20 mouse cellular contexts compared by ENCODE assay signal in genomic region chr10:112884064-112884463, GRCm38 (mm10). TPM values are rescaled to one million over a fixed set of nuclear protein-coding genes. Genes with fewer than 3 reads are reported as not detected.
A peak's percentile ranks its signal among the peaks of the same experiment; 100 is the strongest.
DNase-seq lines count a peak whose midpoint lies in the region; ATAC-seq and TF ChIP-seq lines count a peak whose summit lies in the region.
"Had no signal": no experiment of that assay in that cellular context is flagged by ENCODE, and none has a peak within 500 bp of the region (broad histone marks: within the 10 kb centered on the region; RNA-seq: fewer than 3 reads in every experiment).

No protein-coding gene starts in this region.

- no peaks in the 10 kb centered on the region for H3K27me3 ChIP-seq in hindbrain, embryonic 11.5 days (ENCODE audit: control insufficient read depth, insufficient read depth, low read length)
- no peaks in the 10 kb centered on the region for H3K27me3 ChIP-seq in hindbrain, postnatal 0 days (ENCODE audit: insufficient read depth, low read length)
- H3K27me3 ChIP-seq in neural tube, embryonic 14.5 days (ENCODE audit: control insufficient read depth, insufficient read depth, low read length), result no peaks in the 10 kb centered on the region
- H3K27me3 ChIP-seq in hindbrain, embryonic 16.5 days (replicated peaks; ENCODE audit: control insufficient read depth, insufficient read depth, low read length), result no peaks in the 10 kb centered on the region
- no peaks in the 10 kb centered on the region for H3K27me3 ChIP-seq in forebrain, embryonic 15.5 days
- H3K27me3 ChIP-seq: heart, embryonic 13.5 days had no signal

- 72% methylated on average over 9 of the region's 9 CpGs for WGBS in hindbrain, embryonic 11.5 days
- WGBS in hindbrain, postnatal 0 days, result 70% methylated on average over 9 of the region's 9 CpGs
- 54% methylated on average over 9 of the region's 9 CpGs for WGBS in neural tube, embryonic 14.5 days
- WGBS in hindbrain, embryonic 16.5 days, result 60% methylated on average over 9 of the region's 9 CpGs
- WGBS in forebrain, embryonic 15.5 days, result 84% methylated on average over 9 of the region's 9 CpGs

- no peak overlapping the region for H3K4me3 ChIP-seq in hindbrain, embryonic 11.5 days (ENCODE audit: low read depth, low read length)
- H3K4me3 ChIP-seq in hindbrain, postnatal 0 days (ENCODE audit: low read length), result no peak overlapping the region
- H3K4me3 ChIP-seq in neural tube, embryonic 14.5 days (ENCODE audit: low read depth, low read length), result no peak overlapping the region
- H3K4me3 ChIP-seq in hindbrain, embryonic 16.5 days (ENCODE audit: low read length), result no peak overlapping the region
- no peak overlapping the region for H3K4me3 ChIP-seq in forebrain, embryonic 15.5 days
- H3K4me3 ChIP-seq: heart, adult 2 months; heart, embryonic 10.5 days; heart, embryonic 13.5 days had no signal

- no peaks in the 10 kb centered on the region for H3K4me1 ChIP-seq in hindbrain, embryonic 11.5 days (replicated peaks; ENCODE audit: control insufficient read depth, insufficient read depth, low read length)
- no peaks in the 10 kb centered on the region for H3K4me1 ChIP-seq in hindbrain, postnatal 0 days (ENCODE audit: insufficient read depth, low read length)
- H3K4me1 ChIP-seq in neural tube, embryonic 14.5 days (ENCODE audit: control insufficient read depth, insufficient read depth, low read length), result no peaks in the 10 kb centered on the region
- H3K4me1 ChIP-seq in hindbrain, embryonic 16.5 days (ENCODE audit: control insufficient read depth, insufficient read depth, low read depth, low read length), result no peaks in the 10 kb centered on the region
- H3K4me1 ChIP-seq in forebrain, embryonic 15.5 days, result no peaks in the 10 kb centered on the region
- H3K4me1 ChIP-seq: heart, embryonic 10.5 days had no signal

- no peak overlapping the region for H3K4me2 ChIP-seq in hindbrain, embryonic 11.5 days (replicated peaks; ENCODE audit: low read depth, low read length)
- H3K4me2 ChIP-seq in hindbrain, postnatal 0 days (ENCODE audit: low read depth, low read length), result no peak overlapping the region
- peak overlapping the region; percentile 2; the same call in 1 of the 2 replicates for H3K4me2 ChIP-seq in neural tube, embryonic 14.5 days (ENCODE audit: low read depth, low read length)
- peak overlapping the region; percentile 18 for H3K4me2 ChIP-seq in hindbrain, embryonic 16.5 days (ENCODE audit: low read length)
- H3K4me2 ChIP-seq in forebrain, embryonic 15.5 days (replicated peaks), result no peak overlapping the region
- H3K4me2 ChIP-seq: heart, embryonic 13.5 days had no signal

- no peak for DNase-seq in hindbrain, embryonic 11.5 days (ENCODE audit: low spot score)
- no peak for DNase-seq in hindbrain, postnatal 0 days (ENCODE audit: low spot score)
- no peak for DNase-seq in neural tube, embryonic 10.5 days (ENCODE audit: extremely low spot score, low spot score)
- no peak for DNase-seq in urinary bladder, adult 2 months (ENCODE audit: low spot score)
- DNase-seq: adrenal gland, postnatal 10 days; cerebellum, adult 18-20 months; cerebellum, adult 9-10 months; cerebellum, postnatal 14 days; gastrocnemius, postnatal 10 days; gastrocnemius, postnatal 36 days; heart, adult 2 months; heart, postnatal 14 days had no signal

- peak; percentile 52; the same call in 1 of the 2 replicates for ATAC-seq in hindbrain, embryonic 11.5 days (ENCODE audit: low FRiP score)
- ATAC-seq in hindbrain, postnatal 0 days, result no peak
- ATAC-seq in neural tube, embryonic 14.5 days (ENCODE audit: low read depth), result 0 out of 2 replicates have a peak, but pooled peaks have one; percentile 11
- ATAC-seq in hindbrain, embryonic 16.5 days, result no peak
- ATAC-seq in forebrain, embryonic 15.5 days (replicated peaks), result no peak
- ATAC-seq: activated CD4-positive, CD25-positive, alpha-beta regulatory T cell, adult 4 months; forebrain, embryonic 14.5 days; inflammation-experienced regulatory T-cells, adult 6 months had no signal

- no peak overlapping the region for H3K27ac ChIP-seq in hindbrain, embryonic 11.5 days (ENCODE audit: low read depth, low read length)
- H3K27ac ChIP-seq in hindbrain, postnatal 0 days, result no peak overlapping the region
- H3K27ac ChIP-seq in neural tube, embryonic 14.5 days (ENCODE audit: low read depth, low read length), result no peak overlapping the region
- H3K27ac ChIP-seq in hindbrain, embryonic 16.5 days (ENCODE audit: low read depth, low read length), result no peak overlapping the region
- no peak overlapping the region for H3K27ac ChIP-seq in forebrain, embryonic 15.5 days (replicated peaks)
- H3K27ac ChIP-seq: heart, adult 2 months; heart, embryonic 10.5 days; heart, embryonic 13.5 days had no signal

- no peaks in the 10 kb centered on the region for H3K9me3 ChIP-seq in hindbrain, embryonic 11.5 days (ENCODE audit: control insufficient read depth, low read length)
- no peaks in the 10 kb centered on the region for H3K9me3 ChIP-seq in hindbrain, postnatal 0 days (ENCODE audit: low read length)
- H3K9me3 ChIP-seq in neural tube, embryonic 14.5 days (ENCODE audit: control insufficient read depth, low read length), result no peaks in the 10 kb centered on the region
- H3K9me3 ChIP-seq in hindbrain, embryonic 16.5 days (ENCODE audit: control insufficient read depth, low read length), result no peaks in the 10 kb centered on the region
- H3K9me3 ChIP-seq in forebrain, embryonic 15.5 days, result no peaks in the 10 kb centered on the region
- H3K9me3 ChIP-seq: heart, embryonic 10.5 days; heart, embryonic 13.5 days had no signal

- no peaks in the 10 kb centered on the region for H3K36me3 ChIP-seq in hindbrain, embryonic 11.5 days (ENCODE audit: control insufficient read depth, insufficient read depth, low read length)
- no peaks in the 10 kb centered on the region for H3K36me3 ChIP-seq in hindbrain, postnatal 0 days (ENCODE audit: insufficient read depth, low read length)
- no peaks in the 10 kb centered on the region for H3K36me3 ChIP-seq in neural tube, embryonic 14.5 days (ENCODE audit: control insufficient read depth, insufficient read depth, low read length)
- H3K36me3 ChIP-seq in hindbrain, embryonic 16.5 days (ENCODE audit: control insufficient read depth, insufficient read depth, low read length), result no peaks in the 10 kb centered on the region
- H3K36me3 ChIP-seq in forebrain, embryonic 15.5 days, result no peaks in the 10 kb centered on the region
- H3K36me3 ChIP-seq: heart, embryonic 10.5 days; heart, embryonic 13.5 days had no signal

- no peak overlapping the region for H3K9ac ChIP-seq in hindbrain, embryonic 11.5 days (ENCODE audit: low read depth, low read length)
- no peak overlapping the region for H3K9ac ChIP-seq in hindbrain, postnatal 0 days (replicated peaks; ENCODE audit: low read length)
- H3K9ac ChIP-seq in neural tube, embryonic 14.5 days (replicated peaks; ENCODE audit: low read depth, low read length), result no peak overlapping the region
- no peak overlapping the region for H3K9ac ChIP-seq in hindbrain, embryonic 16.5 days (ENCODE audit: low read depth, low read length)
- H3K9ac ChIP-seq in forebrain, embryonic 15.5 days (replicated peaks), result no peak overlapping the region
- H3K9ac ChIP-seq: heart, embryonic 13.5 days had no signal

- TF ChIP-seq CTCF in hindbrain, postnatal 0 days (IDR thresholded peaks at IDR 0.05; ENCODE audit: low read depth), result no peak

RNA-seq across cellular contexts. Expression of gene Atxn7l3b, which starts 44.7 kb away (rescaled TPM):
- polyA plus RNA-seq in hindbrain, embryonic 11.5 days (2014; fragmentation: Nextera tagmentation; extraction: Ambion mirVana), result 261 and 268 TPM in 2 replicates
- 178 and 183 TPM in 2 replicates for total RNA-seq in hindbrain, postnatal 0 days (2014; rRNA removed)
- polyA plus RNA-seq in hindbrain, postnatal 0 days (2015; fragmentation: Nextera tagmentation; extraction: Ambion mirVana), result 401 and 419 TPM in 2 replicates
- 330 and 350 TPM in 2 replicates for polyA plus RNA-seq in neural tube, embryonic 14.5 days (2014; fragmentation: Nextera tagmentation; extraction: Ambion mirVana)
- 351 and 357 TPM in 2 replicates for polyA plus RNA-seq in hindbrain, embryonic 16.5 days (2015; fragmentation: Nextera tagmentation; extraction: Ambion mirVana)
- polyA plus RNA-seq in urinary bladder, adult 2 months (2012; rRNA removed), result 40.0 and 45.1 TPM in 2 replicates
- 391 and 395 TPM in 2 replicates for polyA plus RNA-seq in forebrain, embryonic 15.5 days (2015; fragmentation: Nextera tagmentation; extraction: Ambion mirVana)

Comparison
In these comparisons a context has a peak if more than half of its experiments do, and no peak if none do; other contexts are left out.
1. ATAC-seq: peak in hindbrain, embryonic 11.5 days (single experiment) and neural tube, embryonic 14.5 days (single experiment); none in hindbrain, postnatal 0 days (single experiment), hindbrain, embryonic 16.5 days (single experiment) and forebrain, embryonic 15.5 days (single experiment).
2. H3K4me2 ChIP-seq: peak in neural tube, embryonic 14.5 days (single experiment) and hindbrain, embryonic 16.5 days (single experiment); none in hindbrain, embryonic 11.5 days (single experiment), hindbrain, postnatal 0 days (single experiment) and forebrain, embryonic 15.5 days (single experiment).